In genomic region chr4:124217206-124217605, GRCm38 (mm10) we compare ENCODE assay signal across 9 mouse cellular contexts.
A peak's percentile ranks its signal among the peaks of the same experiment; 100 is the strongest.
DNase-seq lines count a peak whose midpoint lies in the region; ATAC-seq and TF ChIP-seq lines count a peak whose summit lies in the region.
"Had no signal": no experiment of that assay in that cellular context is flagged by ENCODE, and none has a peak within 500 bp of the region (broad histone marks: within the 10 kb centered on the region; RNA-seq: fewer than 3 reads in every experiment).

No protein-coding gene starts in this region.

- H3K79me2 ChIP-seq in MEL (ENCODE audit: control insufficient read depth, insufficient read depth, low read length, poor library complexity) = no peaks in the 10 kb centered on the region

- H3K9me3 ChIP-seq in heart, embryonic 11.5 days (replicated peaks; ENCODE audit: control insufficient read depth, low read length) = no peaks in the 10 kb centered on the region
- H3K9me3 ChIP-seq in MEL (replicated peaks; ENCODE audit: insufficient read depth, low read length) = no peaks in the 10 kb centered on the region
- no peaks in the 10 kb centered on the region for H3K9me3 ChIP-seq in forebrain, embryonic 15.5 days
- H3K9me3 ChIP-seq in hindbrain, embryonic 15.5 days = no peaks in the 10 kb centered on the region
- no peaks in the 10 kb centered on the region for H3K9me3 ChIP-seq in lung, embryonic 14.5 days (ENCODE audit: low read depth, low read length)
- H3K9me3 ChIP-seq: embryonic facial prominence, embryonic 12.5 days had no signal

- H3K4me3 ChIP-seq in heart, embryonic 11.5 days (ENCODE audit: low read depth, low read length) = no peak overlapping the region
- H3K4me3 ChIP-seq in MEL (ENCODE audit: control insufficient read depth in 1 of 2, insufficient read depth in 1 of 2, low read depth in 2 of 2, low read length in 2 of 2) = no peak overlapping the region
- H3K4me3 ChIP-seq in forebrain, embryonic 15.5 days = no peak overlapping the region
- no peak overlapping the region for H3K4me3 ChIP-seq in hindbrain, embryonic 15.5 days
- no peak overlapping the region for H3K4me3 ChIP-seq in lung, embryonic 14.5 days (ENCODE audit: low read depth, low read length)
- H3K4me3 ChIP-seq: embryonic facial prominence, embryonic 12.5 days had no signal

- no peak for ATAC-seq in heart, embryonic 11.5 days (replicated peaks; ENCODE audit: insufficient number of reproducible peaks, low FRiP score, low TSS enrichment)
- peak; percentile 60 for ATAC-seq in forebrain, embryonic 15.5 days (replicated peaks)
- 0 out of 2 replicates have a peak, but pooled peaks have one; percentile 47 for ATAC-seq in hindbrain, embryonic 15.5 days (ENCODE audit: low FRiP score, low read depth)
- ATAC-seq in lung, embryonic 14.5 days (ENCODE audit: insufficient read depth) = peak; percentile 85
- no peak for ATAC-seq in megakaryocyte-erythroid progenitor cell, adult 5-6 weeks (replicated peaks; ENCODE audit: low FRiP score, low TSS enrichment, poor library complexity, severe bottlenecking)

- no peak overlapping the region for H3K4me2 ChIP-seq in heart, embryonic 11.5 days
- H3K4me2 ChIP-seq in forebrain, embryonic 15.5 days (replicated peaks) = 0 out of 2 replicates have a peak overlapping the region, but pooled peaks have one; percentile 4
- no peak overlapping the region for H3K4me2 ChIP-seq in hindbrain, embryonic 15.5 days
- 0 out of 2 replicates have a peak overlapping the region, but pooled peaks have one; percentile 3 for H3K4me2 ChIP-seq in lung, embryonic 14.5 days
- H3K4me2 ChIP-seq: embryonic facial prominence, embryonic 12.5 days had no signal

- no peaks in the 10 kb centered on the region for H3K36me3 ChIP-seq in heart, embryonic 11.5 days (ENCODE audit: control insufficient read depth, insufficient read depth, low read length)
- H3K36me3 ChIP-seq in MEL (ENCODE audit: control insufficient read depth in 1 of 2, insufficient read depth in 2 of 2, low read length in 2 of 2) = no peaks in the 10 kb centered on the region
- H3K36me3 ChIP-seq in forebrain, embryonic 15.5 days = no peaks in the 10 kb centered on the region
- no peaks in the 10 kb centered on the region for H3K36me3 ChIP-seq in hindbrain, embryonic 15.5 days
- H3K36me3 ChIP-seq in lung, embryonic 14.5 days (ENCODE audit: insufficient read depth) = no peaks in the 10 kb centered on the region
- H3K36me3 ChIP-seq: embryonic facial prominence, embryonic 12.5 days had no signal

- TF ChIP-seq CTCF in MEL (IDR thresholded peaks at IDR 0.05 in 2 of 3, conservative IDR thresholded peaks at IDR 0.05 in 1 of 3; ENCODE audit: control insufficient read depth in 1 of 3, insufficient read depth in 1 of 3, low read depth in 2 of 3, low read length in 3 of 3, poor library complexity in 1 of 3, severe bottlenecking in 1 of 3) = no peak
- no peak for TF ChIP-seq CTCF in lung, embryonic 14.5 days (IDR thresholded peaks at IDR 0.05; ENCODE audit: low read depth)

- TF ChIP-seq EP300 in MEL (IDR thresholded peaks at IDR 0.05; ENCODE audit: low read depth in 1 of 2, low read length in 2 of 2) = no peak

- no peak for TF ChIP-seq POLR2A in MEL (IDR thresholded peaks at IDR 0.05; ENCODE audit: control insufficient read depth in 1 of 2, insufficient read depth in 1 of 2, low read depth in 1 of 2, low read length in 2 of 2, poor library complexity in 1 of 2)

- DNase-seq in heart, adult 18-20 months = peak; percentile 73 to 80
- DNase-seq in MEL (ENCODE audit: low read depth, low spot score) = peak; percentile 1
- peak; percentile 93 for DNase-seq in lung, embryonic 14.5 days
- no peak for DNase-seq in urinary bladder, postnatal 25 days (ENCODE audit: low spot score)

- no peaks in the 10 kb centered on the region for H3K27me3 ChIP-seq in heart, embryonic 11.5 days (ENCODE audit: control insufficient read depth, insufficient read depth, low read length)
- H3K27me3 ChIP-seq in MEL (ENCODE audit: control insufficient read depth in 1 of 2, insufficient read depth in 2 of 2, low read length in 2 of 2) = no peaks in the 10 kb centered on the region
- 0 out of 2 replicates have a peak, but pooled peaks cover 2% of the 10 kb centered on the region for H3K27me3 ChIP-seq in forebrain, embryonic 15.5 days
- H3K27me3 ChIP-seq in hindbrain, embryonic 15.5 days = peaks cover 2% of the 10 kb centered on the region; the same call in 1 of the 2 replicates
- H3K27me3 ChIP-seq in lung, embryonic 14.5 days (ENCODE audit: insufficient read depth, low read length) = no peaks in the 10 kb centered on the region
- H3K27me3 ChIP-seq: embryonic facial prominence, embryonic 12.5 days had no signal

- no peak overlapping the region for H3K9ac ChIP-seq in heart, embryonic 11.5 days (ENCODE audit: low read depth, low read length)
- H3K9ac ChIP-seq in MEL (ENCODE audit: control insufficient read depth, low read depth, low read length, poor library complexity, severe bottlenecking) = no peak overlapping the region
- no peak overlapping the region for H3K9ac ChIP-seq in forebrain, embryonic 15.5 days (replicated peaks)
- H3K9ac ChIP-seq in hindbrain, embryonic 15.5 days = no peak overlapping the region
- no peak overlapping the region for H3K9ac ChIP-seq in lung, embryonic 14.5 days
- H3K9ac ChIP-seq: embryonic facial prominence, embryonic 12.5 days had no signal

- no peak for TF ChIP-seq RAD21 in MEL (IDR thresholded peaks at IDR 0.05; ENCODE audit: low read depth, low read length)

- WGBS in heart, embryonic 11.5 days (ENCODE audit: insufficient replicate concordance) = 45% methylated on average over 10 of the region's 10 CpGs
- WGBS in forebrain, embryonic 15.5 days = 17% methylated on average over 10 of the region's 10 CpGs
- WGBS in hindbrain, embryonic 15.5 days = 17% methylated on average over 10 of the region's 10 CpGs
- WGBS in lung, embryonic 14.5 days = 28% methylated on average over 10 of the region's 10 CpGs

- H3K27ac ChIP-seq in heart, embryonic 11.5 days (ENCODE audit: low read depth, low read length) = no peak overlapping the region
- no peak overlapping the region for H3K27ac ChIP-seq in MEL (ENCODE audit: control insufficient read depth, low read depth, low read length)
- no peak overlapping the region; the same call in 1 of the 2 replicates for H3K27ac ChIP-seq in forebrain, embryonic 15.5 days (replicated peaks)
- 0 out of 2 replicates have a peak overlapping the region, but pooled peaks have one; percentile 27 for H3K27ac ChIP-seq in hindbrain, embryonic 15.5 days (replicated peaks)
- H3K27ac ChIP-seq in lung, embryonic 14.5 days (ENCODE audit: low read depth) = peak overlapping the region; percentile 52
- H3K27ac ChIP-seq: embryonic facial prominence, embryonic 12.5 days had no signal

- no peaks in the 10 kb centered on the region for H3K4me1 ChIP-seq in heart, embryonic 11.5 days (ENCODE audit: control insufficient read depth, insufficient read depth, low read length)
- H3K4me1 ChIP-seq in MEL (ENCODE audit: control insufficient read depth in 1 of 2, insufficient read depth in 2 of 2, low read length in 2 of 2) = no peaks in the 10 kb centered on the region
- peaks cover 9% of the 10 kb centered on the region for H3K4me1 ChIP-seq in forebrain, embryonic 15.5 days
- H3K4me1 ChIP-seq in hindbrain, embryonic 15.5 days (replicated peaks) = peaks cover 12% of the 10 kb centered on the region
- no peaks in the 10 kb centered on the region for H3K4me1 ChIP-seq in lung, embryonic 14.5 days (ENCODE audit: insufficient read depth)

TF ChIP-seq in MEL, 35 proteins besides CTCF, POLR2A, EP300 and RAD21:
- no peak for TF ChIP-seq NELFE (IDR thresholded peaks at IDR 0.05; ENCODE audit: low read depth, low read length)
- TF ChIP-seq MAZ (IDR thresholded peaks at IDR 0.05; ENCODE audit: low read depth, low read length) = no peak
- TF ChIP-seq ZMIZ1 (IDR thresholded peaks at IDR 0.05; ENCODE audit: low read depth, low read length) = no peak
- TF ChIP-seq UBTF (IDR thresholded peaks at IDR 0.05; ENCODE audit: borderline replicate concordance, insufficient read depth, low read depth, low read length) = no peak
- no peak for TF ChIP-seq GABPA (IDR thresholded peaks at IDR 0.05; ENCODE audit: low read depth, low read length)
- no peak for TF ChIP-seq HCFC1 (IDR thresholded peaks at IDR 0.05; ENCODE audit: low read depth, low read length)
- TF ChIP-seq JUND (IDR thresholded peaks at IDR 0.05; ENCODE audit: low read depth, low read length) = no peak
- TF ChIP-seq NRF1 (IDR thresholded peaks at IDR 0.05; ENCODE audit: insufficient read depth, low read depth, low read length, poor library complexity, severe bottlenecking) = no peak
- TF ChIP-seq USF2 (IDR thresholded peaks at IDR 0.05; ENCODE audit: borderline replicate concordance in 1 of 2, insufficient read depth in 1 of 2, low read depth in 1 of 2, low read length in 2 of 2) = no peak
- no peak for TF ChIP-seq MEF2A (IDR thresholded peaks at IDR 0.05; ENCODE audit: extremely low read depth, insufficient replicate concordance, low read depth, low read length, poor library complexity, severe bottlenecking)
- TF ChIP-seq MAX (IDR thresholded peaks at IDR 0.05; ENCODE audit: low read length) = no peak
- no peak for TF ChIP-seq KAT2A (conservative IDR thresholded peaks at IDR 0.05; ENCODE audit: low read depth, low read length)
- TF ChIP-seq ZKSCAN1 (IDR thresholded peaks at IDR 0.05; ENCODE audit: low read depth, low read length) = no peak
- TF ChIP-seq TCF12 (IDR thresholded peaks at IDR 0.05; ENCODE audit: low read depth, low read length) = no peak
- TF ChIP-seq ELF1 (IDR thresholded peaks at IDR 0.05; ENCODE audit: low read depth, low read length) = no peak
- no peak for TF ChIP-seq ZNF384 (IDR thresholded peaks at IDR 0.05; ENCODE audit: low read depth, low read length)

Comparison
In these comparisons a context has a peak if more than half of its experiments do, and no peak if none do; other contexts are left out.
1. ATAC-seq: peak in forebrain, embryonic 15.5 days (single experiment), hindbrain, embryonic 15.5 days (single experiment) and lung, embryonic 14.5 days (single experiment); none in heart, embryonic 11.5 days (single experiment) and megakaryocyte-erythroid progenitor cell, adult 5-6 weeks (single experiment).
2. H3K27ac ChIP-seq: peak in hindbrain, embryonic 15.5 days (single experiment) and lung, embryonic 14.5 days (single experiment); none in heart, embryonic 11.5 days (single experiment), MEL (single experiment) and forebrain, embryonic 15.5 days (single experiment).
3. H3K4me2 ChIP-seq: peak in forebrain, embryonic 15.5 days (single experiment) and lung, embryonic 14.5 days (single experiment); none in heart, embryonic 11.5 days (single experiment) and hindbrain, embryonic 15.5 days (single experiment).